Mouse (Mus musculus) olfactory bulb, adult 2 months (tissue): ENCODE data around the gene Shank2. TPM values are rescaled to one million over a fixed set of nuclear protein-coding genes. Genes with fewer than 3 reads are reported as not detected.

Source experiments
- H3K27ac ChIP-seq: fragments of 200-500 bp; 2 replicates; pipeline ENCODE4 v1.5.1; 2012; ENCODE audit warnings: low read depth, low read length; ENCODE audit not compliant: insufficient read depth
- H3K4me1 ChIP-seq: fragments of 200-500 bp; 2 replicates; pipeline ENCODE4 v1.6.1; 2012; ENCODE audit warnings: low read length; ENCODE audit not compliant: control insufficient read depth, insufficient read depth
- H3K4me3 ChIP-seq: fragments of 200-500 bp; 2 replicates; pipeline ENCODE4 v1.5.1; 2012; ENCODE audit warnings: mild to moderate bottlenecking, low read depth, low read length, moderate library complexity; ENCODE audit not compliant: insufficient read depth
- CTCF ChIP-seq: fragments of 200-500 bp; IDR thresholded peaks from 2 replicates; pipeline ENCODE4 v1.5.1; 2012; ENCODE audit warnings: low read depth, mild to moderate bottlenecking, low read length, moderate library complexity; ENCODE audit not compliant: insufficient read depth
- POLR2A ChIP-seq: fragments of 200-500 bp; IDR thresholded peaks from 2 replicates; pipeline ENCODE4 v1.6.1; 2012; ENCODE audit warnings: mild to moderate bottlenecking, low read depth, low read length, moderate library complexity; ENCODE audit not compliant: insufficient read depth
- WGBS: fragments of 180-500 bp; shearing (Covaris S2); methylation state at CpG from one replicate; pipeline ENCODE4 v1.1.7; 2018; 5-methylcytosine and 5-hydroxymethylcytosine counted together
- polyA plus RNA-seq: library from polyadenylated mRNA; stranded (reverse); fragments of >200 nt; gene quantifications from 2 replicates; pipeline ENCODE4 v1.2.4, GENCODE M21; 2012; ENCODE audit warnings: low replicate concordance; ENCODE audit not compliant: missing spikeins, insufficient read depth, insufficient read length

The Shank2 gene
- polyA plus RNA-seq, 1 experiment, result 53.3 TPM

DNA sequence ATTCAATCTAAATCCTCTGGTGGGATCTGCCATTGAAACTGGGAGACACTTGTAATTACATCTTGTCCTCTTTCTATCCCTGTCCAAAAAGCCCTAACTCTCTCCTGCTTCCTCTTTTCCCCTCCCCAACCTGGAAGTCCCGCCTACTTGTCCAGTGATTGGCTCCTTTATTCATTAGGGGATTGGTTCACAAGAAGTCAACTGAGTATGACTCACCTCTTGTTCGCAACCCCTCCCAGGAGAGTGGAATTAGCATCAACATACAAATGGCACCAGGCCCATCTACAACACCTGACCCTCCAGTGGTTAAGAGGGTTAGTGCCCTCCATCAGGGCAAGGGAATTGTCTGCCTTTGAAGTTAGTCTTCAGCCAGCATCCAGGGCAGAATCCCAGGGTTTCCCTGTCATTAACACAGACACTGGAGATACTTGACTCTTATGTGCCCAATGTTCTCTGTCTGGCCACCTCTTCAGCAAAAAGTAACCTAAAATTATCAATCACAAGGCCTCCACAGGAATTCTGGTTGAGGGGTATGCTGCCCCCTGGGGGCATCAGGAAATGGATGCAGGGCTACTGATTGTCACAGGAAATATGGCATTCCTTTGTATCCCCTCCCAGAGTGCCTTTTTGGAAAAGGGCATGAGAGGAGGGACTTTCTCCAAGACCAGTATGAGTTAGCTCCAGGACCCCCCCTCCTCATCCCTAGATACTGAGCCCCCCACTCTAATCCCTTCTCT is 247.1 kb downstream of the Shank2 start:
- peaks cover 23% of the 10 kb centered on the region for H3K4me1 ChIP-seq
- no peak overlapping the region for H3K27ac ChIP-seq
- no peak overlapping the region for H3K4me3 ChIP-seq
- WGBS, result 61% methylated on average over 2 of the region's 2 CpGs
- no peak for TF ChIP-seq CTCF
- TF ChIP-seq POLR2A, result no peak

DNA sequence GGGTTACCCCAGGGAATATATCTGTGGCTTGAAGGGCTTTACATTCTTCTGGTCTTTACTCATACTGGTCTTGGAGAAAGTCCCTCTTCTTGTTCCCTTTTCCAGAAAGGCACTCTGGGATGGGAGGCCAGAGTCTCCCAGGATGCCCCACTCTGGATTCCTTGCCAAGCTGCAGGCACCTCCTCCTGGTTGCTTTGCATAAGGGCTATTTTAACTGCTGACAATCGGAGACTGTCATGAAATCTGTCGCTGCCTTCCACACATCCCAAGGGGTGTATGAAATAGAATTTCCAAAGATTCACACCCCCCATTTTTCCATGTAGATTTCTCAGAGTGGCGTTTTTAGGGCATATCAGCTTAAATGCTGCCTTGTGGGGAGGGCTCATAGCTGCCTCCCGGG is 249.1 kb downstream of the Shank2 start:
- H3K4me3 ChIP-seq, result no peak overlapping the region
- H3K4me1 ChIP-seq, result peaks cover 22% of the 10 kb centered on the region
- no peak overlapping the region for H3K27ac ChIP-seq
- TF ChIP-seq POLR2A, result no peak
- TF ChIP-seq CTCF, result no peak
- 42% methylated on average over 4 of the region's 4 CpGs for WGBS

DNA sequence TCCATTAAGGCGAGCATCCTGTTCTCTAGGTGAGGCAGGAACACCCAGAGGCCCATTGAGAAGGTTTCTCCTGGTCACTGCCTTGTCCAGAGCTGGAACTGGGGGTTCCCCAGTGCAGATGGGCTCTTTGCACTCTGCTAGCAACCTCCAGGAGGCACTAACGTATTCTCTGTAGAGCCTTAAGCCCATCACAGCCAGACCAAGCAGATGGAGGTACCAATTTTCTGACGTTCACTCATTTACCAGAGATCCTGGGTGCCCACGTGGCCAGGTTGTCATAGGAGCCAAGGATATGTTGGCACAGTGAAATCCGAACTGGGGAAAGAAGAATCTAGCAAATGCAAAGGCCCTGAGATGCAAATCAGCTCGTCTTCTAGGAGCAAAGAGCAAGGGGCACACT is 249.5 kb downstream of the Shank2 start:
- Histone ChIP-seq H3K4me3 (no peak overlapping the region), H3K4me1 (peaks cover 24% of the 10 kb centered on the region), H3K27ac (no peak overlapping the region)
- 38% methylated on average over 6 of the region's 6 CpGs for WGBS
- TF ChIP-seq CTCF (no peak), POLR2A (no peak)

DNA sequence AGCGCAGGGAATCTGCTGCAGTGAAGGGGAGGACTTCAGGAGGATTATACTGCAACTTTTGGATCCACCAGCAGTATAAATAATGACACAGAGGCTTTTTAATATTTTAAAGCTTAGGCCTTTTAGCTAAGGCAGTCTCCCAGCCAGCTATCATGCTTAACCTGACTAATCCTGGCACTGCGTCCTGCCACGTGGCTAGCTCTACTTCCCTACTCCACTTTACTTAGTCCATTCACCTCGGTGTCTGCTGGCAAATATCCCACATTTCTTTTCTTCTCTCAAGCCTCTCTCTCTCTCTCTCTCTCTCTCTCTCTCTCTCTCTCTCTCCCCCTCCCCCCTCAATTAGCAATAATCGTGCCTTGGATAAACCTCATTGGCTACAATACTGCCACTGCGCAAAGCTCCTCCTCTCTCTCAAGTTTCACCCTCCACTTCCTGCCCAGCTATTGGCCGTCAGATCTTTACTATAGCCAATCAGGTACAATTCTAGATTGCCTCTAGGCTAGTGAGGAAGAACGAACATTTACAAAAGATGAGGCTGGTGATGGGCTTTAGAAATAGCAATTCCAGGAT is 253.0 kb downstream of the Shank2 start:
- TF ChIP-seq CTCF (no peak), POLR2A (no peak)
- WGBS, result 25% methylated on average over 8 of the region's 8 CpGs
- Histone ChIP-seq H3K27ac (no peak overlapping the region), H3K4me1 (peaks cover 32% of the 10 kb centered on the region), H3K4me3 (no peak overlapping the region)

DNA sequence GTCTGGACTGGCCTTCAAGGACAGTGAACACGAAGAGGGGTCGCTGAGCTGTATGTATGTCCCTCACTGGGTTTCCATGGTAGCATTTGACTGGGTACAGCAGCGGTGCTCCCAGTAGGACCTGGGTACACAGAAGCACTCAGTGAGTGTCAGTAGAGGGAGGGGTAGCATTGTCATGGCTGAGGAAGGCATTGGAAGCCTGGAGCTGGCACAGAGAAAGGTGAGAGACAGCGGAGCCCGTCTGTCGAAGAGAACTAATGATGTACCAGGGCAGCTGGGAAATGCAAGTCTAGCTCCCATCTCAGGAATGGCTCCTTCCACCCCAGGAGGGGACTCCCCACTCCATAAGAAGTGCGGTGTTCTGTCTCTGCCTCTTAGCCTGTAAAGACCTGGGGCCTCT is 256.1 kb downstream of the Shank2 start:
- TF ChIP-seq POLR2A (no peak), CTCF (no peak)
- no peak overlapping the region for H3K4me3 ChIP-seq
- WGBS, result 77% methylated on average over 7 of the region's 7 CpGs
- peaks cover 26% of the 10 kb centered on the region for H3K4me1 ChIP-seq
- no peak overlapping the region for H3K27ac ChIP-seq

DNA sequence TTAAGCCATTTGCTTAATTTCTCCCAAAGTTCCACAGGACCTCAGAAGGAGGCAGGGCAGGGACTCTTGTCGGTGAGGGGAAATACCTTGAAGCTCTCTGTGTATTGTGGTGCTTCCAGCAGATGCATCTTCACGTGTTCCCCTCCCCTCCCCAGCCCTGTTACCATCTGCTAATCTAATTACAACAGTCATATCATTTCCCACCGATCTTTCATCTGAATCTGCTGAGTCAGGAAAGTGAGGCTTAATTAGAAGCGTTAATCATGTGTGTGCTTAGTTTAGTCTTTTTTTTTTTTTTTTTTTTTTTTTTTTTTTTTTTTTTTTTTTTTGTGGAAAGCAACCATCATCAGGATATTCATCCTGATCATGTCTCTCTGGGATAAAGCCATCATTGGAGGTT is 256.6 kb downstream of the Shank2 start:
- no peak overlapping the region for H3K27ac ChIP-seq
- no peak overlapping the region for H3K4me3 ChIP-seq
- TF ChIP-seq POLR2A (no peak), CTCF (no peak)
- peaks cover 27% of the 10 kb centered on the region for H3K4me1 ChIP-seq
- 25% methylated on average over 4 of the region's 4 CpGs for WGBS

DNA sequence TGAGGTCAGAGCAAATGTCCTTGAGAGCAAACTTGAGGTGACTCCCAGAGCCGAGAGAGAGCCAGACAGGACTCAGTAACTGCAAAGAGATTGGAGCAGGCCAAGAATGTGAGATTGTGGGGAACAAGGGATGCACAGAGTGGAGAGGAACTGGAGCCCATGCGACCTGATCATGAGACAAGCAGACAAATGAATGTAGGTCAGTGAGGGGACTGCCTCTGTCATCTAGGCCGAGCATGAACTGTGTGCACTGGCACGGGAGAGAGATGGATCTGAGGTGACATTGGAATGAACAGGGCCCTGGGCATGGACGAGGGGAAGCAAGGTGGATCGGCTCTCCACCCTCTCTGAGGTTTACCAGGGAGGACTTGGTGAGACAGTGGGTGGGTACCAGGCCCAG is 260.9 kb downstream of the Shank2 start:
- WGBS, result 70% methylated on average over 6 of the region's 6 CpGs
- peaks cover 18% of the 10 kb centered on the region for H3K4me1 ChIP-seq
- H3K27ac ChIP-seq, result no peak overlapping the region
- no peak overlapping the region for H3K4me3 ChIP-seq
- TF ChIP-seq CTCF, result no peak
- no peak for TF ChIP-seq POLR2A

DNA sequence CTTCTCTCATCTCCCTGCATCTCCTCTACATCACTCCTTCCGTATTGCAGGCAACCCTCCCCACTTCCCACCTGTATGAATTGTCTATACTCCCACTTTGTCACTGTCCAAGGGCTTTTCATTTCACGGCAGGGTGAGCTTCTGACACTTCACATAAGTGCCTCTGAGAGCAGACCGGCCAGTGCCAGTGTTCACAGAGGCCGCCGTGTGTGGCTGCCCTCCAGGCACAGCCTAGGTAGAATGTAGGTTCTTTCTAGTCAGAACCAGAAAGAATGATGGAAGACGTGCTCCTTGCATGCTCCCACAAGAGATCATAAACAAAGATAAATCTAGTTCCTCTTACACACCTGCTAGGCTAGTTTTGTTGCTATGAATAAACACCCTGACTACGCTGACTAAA is 265.0 kb downstream of the Shank2 start:
- WGBS, result 79% methylated on average over 7 of the region's 7 CpGs
- TF ChIP-seq POLR2A (no peak), CTCF (no peak)
- Histone ChIP-seq H3K4me1 (peaks cover 22% of the 10 kb centered on the region), H3K4me3 (no peak overlapping the region), H3K27ac (no peak overlapping the region)

DNA sequence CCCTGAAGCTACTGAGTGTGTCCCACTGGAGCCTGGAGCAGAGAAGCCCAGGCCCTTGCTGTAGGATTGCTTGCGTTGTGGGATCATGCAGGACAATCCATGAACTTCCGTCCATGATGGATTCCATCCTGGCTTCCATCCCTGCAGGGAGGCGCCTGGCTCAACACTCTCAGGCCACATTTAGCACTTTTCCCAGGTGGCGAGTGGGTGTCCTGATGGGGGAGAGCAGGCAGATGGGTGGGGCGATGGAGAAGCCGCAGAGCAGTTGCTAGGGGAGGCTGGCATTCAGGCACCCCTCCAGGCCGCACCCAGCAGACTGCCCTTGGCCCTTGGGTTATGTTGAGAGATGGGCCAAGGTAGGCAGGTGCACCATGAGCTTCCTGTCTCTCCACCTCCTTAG is 266.6 kb downstream of the Shank2 start:
- Histone ChIP-seq H3K27ac (0 out of 2 replicates have a peak overlapping the region, but pooled peaks have one; percentile 18), H3K4me3 (no peak overlapping the region), H3K4me1 (peaks cover 21% of the 10 kb centered on the region)
- WGBS, result 62% methylated on average over 7 of the region's 7 CpGs
- no peak for TF ChIP-seq POLR2A
- TF ChIP-seq CTCF, result no peak

DNA sequence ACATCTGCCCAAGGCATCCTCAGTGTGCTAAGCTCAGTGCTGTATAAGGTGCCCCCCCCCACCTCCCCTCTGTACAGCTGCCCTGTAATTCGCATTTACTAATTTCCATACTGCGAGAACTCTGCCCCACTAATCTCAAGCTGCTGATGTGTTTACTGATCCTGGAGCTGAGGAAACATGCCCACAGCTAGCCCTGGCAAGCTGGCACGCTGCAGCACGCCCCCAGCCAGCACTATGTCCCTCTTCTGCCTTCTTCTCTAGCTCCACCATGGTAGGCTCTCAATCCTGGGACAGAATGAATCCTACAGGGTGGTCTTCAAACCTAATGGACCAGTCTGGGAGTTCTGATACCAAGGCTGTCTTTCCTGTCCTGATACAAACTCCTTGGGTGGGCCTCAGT is 267.1 kb downstream of the Shank2 start:
- H3K4me1 ChIP-seq, result peaks cover 21% of the 10 kb centered on the region
- 51% methylated on average over 4 of the region's 4 CpGs for WGBS
- H3K4me3 ChIP-seq, result no peak overlapping the region
- TF ChIP-seq POLR2A, result no peak
- TF ChIP-seq CTCF, result no peak
- 0 out of 2 replicates have a peak overlapping the region, but pooled peaks have one; percentile 18 for H3K27ac ChIP-seq

DNA sequence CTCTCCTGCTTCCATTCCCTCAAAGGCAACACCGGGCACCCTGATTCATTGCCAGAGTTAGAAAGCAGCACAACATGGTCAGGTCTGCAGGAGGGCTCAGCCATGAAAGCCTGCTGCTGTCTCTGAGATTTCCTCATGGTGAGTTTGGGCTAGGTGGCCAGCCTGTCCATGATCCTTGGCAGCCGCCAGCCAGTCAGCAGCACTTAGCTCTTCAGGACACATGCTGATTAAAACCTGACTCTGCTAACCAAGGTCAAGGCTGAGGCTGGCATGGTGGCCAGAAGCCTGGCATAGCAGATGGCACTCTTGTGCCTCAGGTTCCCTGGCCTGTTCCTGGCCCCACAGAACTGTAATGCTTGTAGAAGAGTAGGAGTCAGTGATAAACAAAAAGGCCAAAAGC is 269.3 kb downstream of the Shank2 start:
- H3K27ac ChIP-seq, result no peak overlapping the region
- TF ChIP-seq CTCF, result no peak
- no peak overlapping the region for H3K4me3 ChIP-seq
- 81% methylated on average over 2 of the region's 2 CpGs for WGBS
- H3K4me1 ChIP-seq, result peaks cover 28% of the 10 kb centered on the region
